Mouse (Mus musculus) bone marrow macrophage, adult 2 months (primary cell): ENCODE measurements around the gene Smim11.

ENCODE experiments used
- CTCF ChIP-seq: IDR thresholded peaks from 2 replicates; pipeline ENCODE4 v1.5.1; 2012; ENCODE audit warnings: low read depth, mild to moderate bottlenecking, low read length, moderate library complexity
- POLR2A ChIP-seq: IDR thresholded peaks from 2 replicates; pipeline ENCODE4 v1.6.1; 2012; ENCODE audit warnings: mild to moderate bottlenecking, low read depth, low read length, borderline replicate concordance

DNA sequence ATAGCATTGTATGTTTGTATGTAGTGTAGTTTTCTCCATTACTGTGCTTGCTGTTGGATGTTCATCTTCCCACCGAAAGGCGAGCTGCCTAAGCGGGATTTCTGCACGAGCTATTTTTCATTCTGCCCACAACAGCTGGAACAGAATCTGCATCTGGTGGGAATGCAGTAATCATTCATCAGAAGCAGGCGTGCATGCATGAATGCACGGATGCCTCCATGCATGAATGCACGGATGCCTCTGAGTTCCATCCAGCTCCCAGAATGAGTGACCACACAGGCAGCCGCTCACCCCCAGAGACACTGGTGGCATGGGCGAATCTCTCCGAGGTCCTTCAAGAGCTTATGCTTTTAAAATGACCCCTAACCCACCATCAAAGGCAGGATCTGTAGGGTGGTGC is 56.5 kb downstream of the Smim11 start:
- TF ChIP-seq POLR2A (no peak), CTCF (no peak)
